Mouse (Mus musculus) forebrain, embryonic 11.5 days (tissue): ENCODE measurements around the gene Atg9a. TPM values are rescaled to one million over a fixed set of nuclear protein-coding genes. Genes with fewer than 3 reads are reported as not detected.

ENCODE experiments used
- ATAC-seq: fragments of 200-750 bp; cut with Nextera tagmentation; replicated peaks from 2 replicates; pipeline ENCODE4 v1.8.0; 2017; ENCODE audit warnings: moderate TSS enrichment; ENCODE audit not compliant: low FRiP score
- DNase-seq: peaks from one replicate; pipeline ENCODE4 v3.0.0-alpha.2; 2017; ENCODE audit warnings: low spot score
- H3K27ac ChIP-seq: fragments of 300-500 bp; sonication (generic); 2 replicates; pipeline ENCODE4 v1.5.1; 2014; ENCODE audit warnings: low read depth, low read length
- H3K27me3 ChIP-seq: fragments of 300-500 bp; sonication (generic); 2 replicates; pipeline ENCODE4 v1.6.1; 2014; ENCODE audit warnings: mild to moderate bottlenecking, low read length, mixed read lengths; ENCODE audit not compliant: control insufficient read depth, insufficient read depth
- H3K36me3 ChIP-seq: fragments of 300-500 bp; sonication (generic); 2 replicates; pipeline ENCODE4 v1.6.1; 2014; ENCODE audit warnings: mild to moderate bottlenecking, low read length, moderate library complexity, mixed read lengths; ENCODE audit not compliant: control insufficient read depth, insufficient read depth
- H3K4me1 ChIP-seq: fragments of 300-500 bp; sonication (generic); replicated peaks from 2 replicates; pipeline ENCODE4 v1.6.1; 2014; ENCODE audit warnings: low read length, mixed read lengths; ENCODE audit not compliant: control insufficient read depth, insufficient read depth
- H3K4me2 ChIP-seq: fragments of 300-500 bp; sonication (generic); 2 replicates; pipeline ENCODE4 v1.6.1; 2014; ENCODE audit warnings: low read depth, mild to moderate bottlenecking, low read length, moderate library complexity, mixed read lengths; ENCODE audit not compliant: severe bottlenecking
- H3K4me3 ChIP-seq: fragments of 300-500 bp; sonication (generic); 2 replicates; pipeline ENCODE4 v1.5.1; 2014; ENCODE audit warnings: low read depth, low read length
- H3K9ac ChIP-seq: fragments of 300-500 bp; sonication (generic); 2 replicates; pipeline ENCODE4 v1.6.1; 2014; ENCODE audit warnings: low read length
- H3K9me3 ChIP-seq: fragments of 300-500 bp; sonication (generic); 2 replicates; pipeline ENCODE4 v1.6.1; 2016; ENCODE audit warnings: low read length, mixed read lengths; ENCODE audit not compliant: control insufficient read depth
- WGBS: fragments of 180-500 bp; shearing (Covaris S2); extraction: QIAGEN DNeasy Blood & Tissue Kit; methylation state at CpG from one replicate; pipeline ENCODE4 v1.1.7; 2014; 5-methylcytosine and 5-hydroxymethylcytosine counted together
- polyA plus RNA-seq: library from polyadenylated mRNA; unstranded; fragments of >200 nt; fragmentation: Nextera tagmentation; extraction: Ambion mirVana; gene quantifications from 2 replicates; pipeline ENCODE4 v1.2.1, GENCODE M21; 2014

Gene Atg9a
- polyA plus RNA-seq, 1 experiment from 2014 or later, result 23.5 TPM

- H3K4me3 ChIP-seq, result peak within 1 kb of the TSS; percentile 71
- peak within 1 kb of the TSS; percentile 53 for H3K4me2 ChIP-seq
- H3K9ac ChIP-seq, result peak within 1 kb of the TSS; percentile 67
- peak within 1 kb of the TSS; percentile 77; the same call in 1 of the 2 replicates for H3K27ac ChIP-seq
- DNase-seq (peak; percentile 99), ATAC-seq (peak; percentile 97)
- H3K27me3 ChIP-seq, result no peaks in the 10 kb centered on the region
- no peaks in the 10 kb centered on the region for H3K9me3 ChIP-seq
- under 1% methylated on average over 54 of the region's 59 CpGs for WGBS
- peaks cover 3% of the 10 kb centered on the region; the same call in 1 of the 2 replicates for H3K36me3 ChIP-seq
- no peaks in the 10 kb centered on the region; the same call in 1 of the 2 replicates for H3K4me1 ChIP-seq
Observed at GRCm38 (mm10) chr1:75168472-75169464, 23.2 kb downstream of the Atg9a start, which contains the start of gene Zfand2b. Gene Zfand2b (plus strand): TSS chr1:75168646.

GRCm38 (mm10) chr1:75168093-75168471 lies 23.9 kb downstream of the Atg9a start:
- Histone ChIP-seq H3K9ac (peak overlapping the region; percentile 67), H3K4me3 (peak overlapping the region; percentile 71), H3K4me1 (no peaks in the 10 kb centered on the region; the same call in 1 of the 2 replicates), H3K9me3 (no peaks in the 10 kb centered on the region), H3K4me2 (peak overlapping the region; percentile 53), H3K27me3 (no peaks in the 10 kb centered on the region), H3K36me3 (no peaks in the 10 kb centered on the region), H3K27ac (no peak overlapping the region)
- ATAC-seq, result peak; percentile 18; the same call in 1 of the 2 replicates
- 8% methylated on average over 7 of the region's 7 CpGs for WGBS
- DNase-seq, result no peak

- no peak for ATAC-seq
- Histone ChIP-seq H3K4me3 (no peak overlapping the region), H3K27ac (no peak overlapping the region), H3K9me3 (no peaks in the 10 kb centered on the region), H3K27me3 (no peaks in the 10 kb centered on the region), H3K36me3 (no peaks in the 10 kb centered on the region), H3K4me1 (no peaks in the 10 kb centered on the region), H3K4me2 (no peak overlapping the region), H3K9ac (no peak overlapping the region)
- WGBS, result 84% methylated on average over 4 of the region's 4 CpGs
- no peak for DNase-seq
Observed at GRCm38 (mm10) chr1:75160256-75160617, 31.8 kb downstream of the Atg9a start.

GRCm38 (mm10) chr1:75159540-75160255 lies 32.3 kb downstream of the Atg9a start:
- DNase-seq (no peak), ATAC-seq (no peak)
- Histone ChIP-seq H3K9me3 (no peaks in the 10 kb centered on the region), H3K4me1 (no peaks in the 10 kb centered on the region), H3K9ac (no peak overlapping the region), H3K4me3 (no peak overlapping the region), H3K27me3 (no peaks in the 10 kb centered on the region), H3K4me2 (no peak overlapping the region), H3K27ac (no peak overlapping the region), H3K36me3 (no peaks in the 10 kb centered on the region)
- WGBS, result 70% methylated on average over 5 of the region's 5 CpGs

- DNase-seq, result no peak
- Histone ChIP-seq H3K9me3 (no peaks in the 10 kb centered on the region), H3K4me2 (no peak overlapping the region)
Observed at GRCm38 (mm10) chr1:75158990-75159389, 33.0 kb downstream of the Atg9a start.

GRCm38 (mm10) chr1:75155837-75156236 lies 36.2 kb downstream of the Atg9a start:
- H3K9ac ChIP-seq, result no peak overlapping the region
- no peaks in the 10 kb centered on the region for H3K36me3 ChIP-seq
- ATAC-seq, result no peak
- DNase-seq, result no peak
- WGBS, result 76% methylated on average over 3 of the region's 3 CpGs
- H3K4me3 ChIP-seq, result no peak overlapping the region
- H3K4me1 ChIP-seq, result no peaks in the 10 kb centered on the region
- no peak overlapping the region for H3K4me2 ChIP-seq
- no peaks in the 10 kb centered on the region for H3K27me3 ChIP-seq
- no peaks in the 10 kb centered on the region for H3K9me3 ChIP-seq
- no peak overlapping the region for H3K27ac ChIP-seq

More at GRCm38 (mm10) chr1:75158990-75159389, 33.0 kb downstream of the Atg9a start:
- no peaks in the 10 kb centered on the region for H3K4me1 ChIP-seq
- no peak overlapping the region for H3K4me3 ChIP-seq
- ATAC-seq, result no peak
- no peak overlapping the region for H3K27ac ChIP-seq
- no peak overlapping the region for H3K9ac ChIP-seq
- H3K27me3 ChIP-seq, result no peaks in the 10 kb centered on the region
- no peaks in the 10 kb centered on the region for H3K36me3 ChIP-seq

- no peak overlapping the region for H3K4me3 ChIP-seq
- H3K9ac ChIP-seq, result no peak overlapping the region
- ATAC-seq (no peak), DNase-seq (no peak)
- H3K4me2 ChIP-seq, result no peak overlapping the region
- peaks cover 5% of the 10 kb centered on the region for H3K36me3 ChIP-seq
- WGBS, result 90% methylated on average over 4 of the region's 4 CpGs
- no peaks in the 10 kb centered on the region for H3K27me3 ChIP-seq
- H3K9me3 ChIP-seq, result no peaks in the 10 kb centered on the region
- no peaks in the 10 kb centered on the region; the same call in 1 of the 2 replicates for H3K4me1 ChIP-seq
- H3K27ac ChIP-seq, result no peak overlapping the region
Observed at GRCm38 (mm10) chr1:75148727-75149126, 43.3 kb downstream of the Atg9a start.

- WGBS, result 84% methylated on average over 7 of the region's 7 CpGs
- no peak overlapping the region for H3K4me3 ChIP-seq
- DNase-seq (no peak), ATAC-seq (no peak)
- no peak overlapping the region for H3K27ac ChIP-seq
- H3K9me3 ChIP-seq, result no peaks in the 10 kb centered on the region
- no peaks in the 10 kb centered on the region for H3K27me3 ChIP-seq
- no peak overlapping the region for H3K9ac ChIP-seq
- H3K4me1 ChIP-seq, result no peaks in the 10 kb centered on the region; the same call in 1 of the 2 replicates
- peaks cover 5% of the 10 kb centered on the region for H3K36me3 ChIP-seq
- no peak overlapping the region for H3K4me2 ChIP-seq
Observed at GRCm38 (mm10) chr1:75147411-75148135, 44.4 kb downstream of the Atg9a start.
